Mouse (Mus musculus) layer of hippocampus, postnatal 10 days (tissue): ENCODE results near the gene Cadm1. TPM values are rescaled to one million over a fixed set of nuclear protein-coding genes. Genes with fewer than 3 reads are reported as not detected.

Source experiments
- DNase-seq, 2 experiments: peaks; one replicate each; pipeline ENCODE4 v3.0.0; 2021; ENCODE audit warnings: low spot score in 2 of 2
- total RNA-seq, 2 experiments: library from RNA; stranded (reverse); gene quantifications; 2 replicates each; pipeline ENCODE4 v1.2.3; 2021

Cadm1 gene
- total RNA-seq, 2 experiments from 2014 or later = 300 to 315 TPM

DNA sequence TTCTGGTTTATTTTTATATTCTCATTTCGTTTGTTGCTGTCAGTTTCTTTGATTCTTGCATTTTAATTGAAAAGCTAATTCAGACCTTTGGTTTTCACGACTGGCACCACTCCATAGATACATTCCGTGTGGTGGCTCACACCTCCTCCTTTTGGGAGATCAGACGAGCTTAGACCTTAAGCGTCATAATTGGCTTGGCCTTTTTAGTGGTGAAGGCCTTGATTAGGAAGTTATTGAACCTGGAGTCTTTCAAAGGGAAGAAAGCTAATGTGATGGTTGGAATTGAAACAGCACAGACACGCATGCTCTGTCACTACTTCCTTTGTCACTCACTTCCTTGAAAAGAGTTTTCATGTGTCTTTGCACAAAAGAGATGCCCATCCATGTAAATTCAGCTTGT lies 249.3 kb downstream of the Cadm1 start:
- no peak for DNase-seq

DNA sequence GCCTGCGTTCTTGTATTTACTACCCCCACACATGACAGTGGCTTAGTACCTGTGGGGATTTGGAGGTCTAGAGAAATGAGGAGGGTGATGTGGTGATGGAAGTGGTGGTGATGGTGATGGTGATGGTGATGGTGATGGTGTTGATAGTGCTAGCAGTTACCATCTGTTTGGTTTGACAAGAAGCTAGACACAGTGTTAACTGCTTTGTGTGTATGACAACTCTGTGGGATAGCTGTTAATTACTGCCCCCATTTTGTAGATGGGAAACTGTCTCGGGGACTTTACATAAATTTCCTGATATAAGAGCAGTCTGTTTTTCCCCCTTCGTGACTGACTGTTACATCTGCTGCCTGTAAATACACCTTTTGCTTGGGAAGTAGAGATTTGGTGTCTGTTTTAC lies 256.7 kb downstream of the Cadm1 start:
- DNase-seq = no peak

DNA sequence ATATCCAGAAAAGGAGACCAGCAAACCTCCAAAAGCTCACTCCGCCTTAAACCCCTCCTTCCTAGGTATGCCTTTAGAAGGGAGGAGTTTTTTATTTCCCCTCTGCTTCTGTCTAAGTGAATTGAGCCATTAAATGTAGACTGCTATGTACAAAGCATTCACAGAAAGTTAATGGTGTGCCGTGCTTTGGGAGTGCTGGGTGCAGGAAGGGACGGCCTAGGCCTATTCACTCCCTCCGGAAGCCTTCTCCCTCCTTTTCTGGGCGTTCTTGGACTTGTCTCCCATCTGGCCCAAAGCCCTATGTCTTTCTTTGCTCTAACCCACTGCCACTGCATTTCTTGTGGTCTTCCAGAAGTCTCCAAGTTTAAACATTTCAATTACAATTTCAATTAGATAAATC lies 268.5 kb downstream of the Cadm1 start:
- DNase-seq = no peak

DNA sequence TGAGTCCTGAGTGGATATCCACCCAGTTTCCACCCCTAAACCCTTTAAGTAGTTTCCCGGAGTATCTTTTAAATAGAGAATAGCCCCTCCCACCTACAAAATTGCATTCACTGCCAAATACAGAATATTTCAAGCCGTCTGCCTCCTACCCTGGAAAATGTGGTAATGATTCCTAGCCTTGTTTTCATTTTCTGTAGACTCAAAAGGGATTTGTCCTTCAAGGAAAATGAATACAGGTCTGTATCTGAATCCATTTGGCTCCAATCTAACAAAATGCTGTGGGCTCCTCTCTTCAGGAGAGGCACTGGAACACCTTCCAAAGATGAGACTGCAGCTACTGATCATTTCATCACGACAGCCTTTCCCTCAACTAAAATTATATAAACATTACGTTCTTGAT lies 271.3 kb downstream of the Cadm1 start:
- DNase-seq = no peak

DNA sequence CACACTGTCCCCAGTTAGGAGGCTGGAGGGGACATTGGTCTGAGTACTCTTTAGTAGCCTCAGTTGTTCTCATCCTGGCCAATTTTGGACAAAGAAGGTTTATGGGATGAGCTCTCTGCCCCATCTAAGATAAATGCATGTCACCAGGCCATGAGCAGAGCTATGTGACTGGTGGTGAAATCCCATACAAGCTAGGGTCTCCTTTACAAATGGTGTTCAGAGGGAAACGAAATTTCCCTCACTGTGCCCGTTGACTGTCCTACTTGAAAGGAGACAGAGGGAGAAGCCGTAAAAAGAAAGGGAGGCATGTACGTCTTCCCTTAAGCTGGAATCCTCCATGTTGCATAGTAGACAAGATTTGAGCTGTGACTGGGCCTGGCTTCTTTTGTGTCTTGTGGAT lies 272.6 kb downstream of the Cadm1 start:
- no peak for DNase-seq

DNA sequence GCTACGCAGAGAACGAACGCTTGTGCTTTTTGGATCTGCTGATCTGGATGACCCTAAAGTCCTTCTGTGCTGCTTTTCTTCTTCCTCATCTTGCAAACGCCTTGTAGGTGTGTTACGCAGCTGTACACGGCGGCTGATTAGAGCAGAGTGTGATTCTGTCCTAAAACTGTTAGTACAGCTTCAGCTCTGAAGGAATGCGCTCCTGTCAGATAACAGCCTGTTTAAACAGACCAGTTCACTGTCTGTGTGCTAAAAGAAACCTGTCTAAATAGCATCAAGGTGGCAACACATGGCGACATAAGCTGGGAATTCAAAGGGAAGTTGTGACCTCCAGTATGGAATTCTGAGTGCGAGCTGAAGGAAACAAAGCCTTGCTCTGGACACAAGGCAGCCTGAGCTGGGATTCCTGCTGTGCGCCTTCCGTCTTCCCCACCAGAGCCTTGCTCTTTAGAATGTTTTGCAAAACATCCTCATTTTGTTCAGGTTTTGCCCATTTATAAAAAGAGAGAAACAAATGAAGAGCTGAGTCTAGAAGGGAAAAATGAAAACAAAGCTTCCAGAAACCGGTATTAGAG lies 273.6 kb downstream of the Cadm1 start:
- DNase-seq = no peak

DNA sequence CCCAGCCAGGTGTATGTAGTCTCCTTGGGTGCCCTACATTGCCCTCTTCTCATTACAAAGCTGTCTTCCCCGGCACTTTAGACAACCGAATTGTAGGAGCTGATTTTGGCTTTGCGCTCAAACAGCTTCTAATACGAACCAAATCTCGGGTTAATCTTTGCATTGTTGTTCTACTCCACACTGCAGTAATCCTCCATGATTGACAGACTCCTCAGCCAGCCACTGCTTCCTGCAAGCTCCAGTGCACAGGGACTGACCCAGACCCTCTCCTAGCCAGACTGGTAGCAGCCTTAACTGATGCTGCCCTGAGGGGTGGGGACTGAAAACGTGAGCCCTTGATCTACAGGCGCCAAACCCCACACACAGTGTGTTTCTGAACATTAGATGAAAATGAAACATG lies 275.7 kb downstream of the Cadm1 start:
- no peak for DNase-seq

DNA sequence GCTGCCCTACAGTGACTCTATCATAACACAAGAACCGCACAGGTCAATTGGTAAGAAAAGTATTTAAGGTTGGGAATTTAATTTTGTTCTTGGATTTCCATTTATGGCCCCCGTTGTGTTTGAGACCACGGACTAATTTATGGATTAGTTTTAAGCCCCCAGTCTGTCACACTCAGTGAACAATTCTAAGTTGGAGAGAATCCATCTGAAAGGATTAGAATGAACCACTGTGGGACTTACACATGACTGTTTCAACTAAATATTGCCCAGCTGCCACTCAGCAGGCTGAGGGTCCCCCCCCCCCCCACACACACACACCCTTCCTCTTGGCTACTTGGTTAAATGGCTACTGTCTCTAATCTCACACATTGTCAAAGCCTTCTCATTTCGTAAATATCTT lies 295.7 kb downstream of the Cadm1 start:
- no peak for DNase-seq

DNA sequence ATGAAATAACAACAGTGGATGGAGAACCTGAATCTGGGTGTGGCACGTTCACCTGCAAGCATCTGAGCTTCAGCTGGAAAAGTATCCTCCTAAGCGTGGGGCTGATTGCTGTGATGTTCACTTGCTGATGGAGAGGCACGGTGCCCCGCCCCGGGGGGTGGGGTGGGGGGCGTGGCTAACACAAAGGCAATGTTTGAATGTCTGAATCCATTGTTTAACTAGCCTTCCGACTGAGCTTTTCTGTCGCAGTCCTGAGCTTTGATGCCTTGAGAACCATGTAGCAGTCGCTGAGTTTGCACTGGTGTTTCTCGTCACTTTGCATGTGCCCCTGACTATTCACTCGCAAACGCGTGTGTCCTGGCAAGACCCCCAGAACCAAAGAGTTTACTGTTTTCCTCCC lies 298.8 kb downstream of the Cadm1 start:
- DNase-seq = peak in 1 of 2 experiments; percentile 53

DNA sequence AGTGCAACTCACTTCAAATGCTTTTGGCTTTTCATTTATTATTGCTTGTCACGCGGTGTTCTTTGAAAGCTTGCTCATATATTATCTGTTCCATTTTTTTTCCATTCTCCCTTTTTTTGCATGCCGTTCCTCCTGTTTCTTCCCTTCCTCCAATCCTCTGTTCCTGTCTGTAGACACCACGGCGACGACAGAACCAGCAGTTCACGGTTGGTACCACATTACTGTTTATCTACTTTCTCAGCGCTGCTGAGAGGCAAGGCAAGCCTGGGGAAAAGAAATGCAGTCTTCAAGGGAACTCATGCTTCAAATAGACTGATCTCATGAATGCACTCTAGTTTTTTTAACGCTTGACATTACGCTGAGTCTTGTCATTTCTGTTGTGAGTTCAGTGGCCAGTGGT lies 299.2 kb downstream of the Cadm1 start:
- DNase-seq = no peak

DNA sequence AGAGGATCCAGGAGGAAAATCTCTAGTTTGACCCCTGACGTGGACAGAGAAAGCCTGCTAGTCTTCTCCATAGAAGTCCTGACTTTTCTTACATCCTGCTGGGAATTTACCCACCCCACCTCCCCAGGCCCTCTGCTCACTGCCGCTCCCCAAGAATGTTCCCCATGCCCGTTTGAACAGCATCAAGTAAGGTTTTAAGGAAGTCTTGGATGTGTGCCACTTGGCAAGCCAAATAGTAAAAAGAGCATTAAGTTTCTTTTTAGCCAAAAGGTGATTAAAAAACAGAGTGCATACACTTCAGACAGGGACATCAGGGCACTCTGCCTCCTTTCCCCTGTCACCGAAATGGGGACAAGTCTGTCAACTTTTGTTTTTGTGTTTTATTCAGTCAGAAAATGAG lies 299.9 kb downstream of the Cadm1 start:
- no peak for DNase-seq

DNA sequence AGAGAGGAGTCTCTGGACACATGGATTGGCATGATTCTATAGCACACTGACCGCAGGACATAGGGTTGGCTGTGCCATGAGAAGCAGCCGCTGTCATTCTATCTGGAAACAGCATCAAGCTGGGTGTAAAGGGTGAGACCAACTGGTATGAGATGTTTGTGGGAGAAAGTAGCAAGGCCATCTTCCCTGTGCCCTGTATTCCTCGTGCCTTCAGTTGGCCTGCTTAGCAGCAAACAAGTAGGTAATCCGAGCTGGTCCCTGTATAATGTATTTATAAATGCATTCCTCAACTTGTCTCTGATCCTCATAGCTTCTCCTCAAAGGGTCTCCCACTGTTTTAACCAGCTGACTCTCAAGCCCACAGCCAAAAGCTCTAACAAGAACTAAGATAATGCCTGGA lies 301.4 kb downstream of the Cadm1 start:
- DNase-seq = no peak

DNA sequence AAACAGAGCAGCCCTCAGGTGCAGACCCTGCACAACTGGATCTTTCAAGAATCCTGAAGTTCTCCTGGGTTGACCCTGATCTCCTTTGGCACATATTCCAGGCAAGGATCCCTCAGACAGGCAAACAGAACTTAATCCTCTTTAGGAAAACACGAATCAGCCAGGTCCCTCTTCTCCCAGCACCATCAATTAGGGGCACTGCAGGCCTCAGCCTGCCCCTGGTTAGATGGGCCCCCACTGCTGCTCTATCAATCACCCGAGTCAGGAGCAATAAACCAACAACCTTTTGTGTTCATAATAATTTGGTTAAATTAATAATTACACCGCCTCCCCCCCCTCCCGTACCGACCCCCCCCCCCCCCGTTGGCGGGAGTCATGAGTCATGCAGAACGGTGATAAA lies 308.2 kb downstream of the Cadm1 start:
- DNase-seq = no peak

DNA sequence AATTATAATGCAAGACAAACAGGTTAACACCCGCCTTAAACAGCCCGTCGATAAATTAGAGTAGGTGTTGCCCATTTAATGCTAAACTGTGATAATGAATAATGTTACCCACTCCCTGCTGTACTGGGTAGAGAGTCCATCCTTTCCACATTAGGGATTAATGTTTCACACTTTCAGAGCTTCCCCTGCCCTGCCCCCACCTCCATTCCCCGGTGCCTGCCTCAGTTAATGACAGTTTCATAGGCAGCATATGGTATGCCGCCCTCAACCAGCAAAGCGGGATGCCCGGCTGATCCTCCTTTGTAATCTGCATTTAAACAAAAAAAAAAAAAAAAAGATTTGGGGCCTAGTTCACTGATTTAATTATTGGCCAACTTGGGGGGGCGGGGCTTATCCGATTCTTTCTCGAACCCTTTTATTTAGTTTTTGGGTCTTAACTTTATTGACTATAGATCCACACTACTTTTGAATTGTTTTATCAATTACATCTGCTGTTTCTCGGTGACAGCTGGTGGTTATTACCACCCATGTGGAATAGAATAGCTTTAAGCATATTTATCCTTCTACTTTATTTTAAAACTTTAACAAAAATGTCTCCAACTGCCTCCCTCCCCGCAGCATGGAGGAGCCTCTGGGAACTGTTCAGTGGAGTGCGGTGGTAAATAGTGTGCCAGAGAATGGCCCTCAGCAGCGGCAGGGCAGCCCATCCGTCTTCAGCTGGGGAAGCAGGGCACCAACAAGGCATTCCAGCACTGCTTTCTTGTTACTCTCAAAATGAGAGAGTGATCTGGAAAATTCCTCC lies 309.1 kb downstream of the Cadm1 start:
- no peak for DNase-seq

DNA sequence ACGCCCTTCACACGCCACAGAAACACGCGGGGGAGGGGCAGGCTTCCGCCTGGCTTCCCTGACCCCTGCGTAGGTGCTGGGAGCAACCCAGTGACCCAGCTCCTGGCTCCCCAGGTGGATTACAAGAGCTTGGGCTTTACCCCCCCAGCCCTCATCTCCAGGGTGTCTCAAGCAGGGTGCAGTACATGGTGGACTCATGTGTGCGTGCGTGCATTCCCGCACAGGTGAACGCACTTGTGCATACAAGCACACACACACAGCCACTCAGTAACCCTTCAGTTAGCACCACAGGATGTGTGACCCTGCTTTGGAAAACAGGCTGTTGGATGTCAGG lies 309.7 kb downstream of the Cadm1 start:
- no peak for DNase-seq

DNA sequence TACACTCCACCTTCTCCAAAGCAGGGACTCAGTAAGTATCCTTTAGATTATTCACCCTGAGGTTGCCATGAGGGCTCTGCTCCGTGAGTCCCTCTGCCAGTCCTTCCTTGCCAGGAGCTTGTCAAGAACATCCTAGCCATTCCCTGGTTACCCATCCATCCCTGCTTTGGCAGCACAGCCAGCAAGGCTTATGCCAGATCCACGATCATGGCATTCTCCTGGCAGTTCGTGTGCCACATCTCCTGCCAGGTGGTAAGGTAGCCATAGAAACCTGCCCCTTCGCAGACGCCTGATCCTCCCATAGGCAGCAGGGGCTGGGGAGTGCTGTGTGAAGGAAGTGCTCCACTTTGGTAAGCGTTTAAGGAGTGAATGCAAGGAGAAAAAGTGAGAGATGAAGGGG lies 313.4 kb downstream of the Cadm1 start:
- no peak for DNase-seq

DNA sequence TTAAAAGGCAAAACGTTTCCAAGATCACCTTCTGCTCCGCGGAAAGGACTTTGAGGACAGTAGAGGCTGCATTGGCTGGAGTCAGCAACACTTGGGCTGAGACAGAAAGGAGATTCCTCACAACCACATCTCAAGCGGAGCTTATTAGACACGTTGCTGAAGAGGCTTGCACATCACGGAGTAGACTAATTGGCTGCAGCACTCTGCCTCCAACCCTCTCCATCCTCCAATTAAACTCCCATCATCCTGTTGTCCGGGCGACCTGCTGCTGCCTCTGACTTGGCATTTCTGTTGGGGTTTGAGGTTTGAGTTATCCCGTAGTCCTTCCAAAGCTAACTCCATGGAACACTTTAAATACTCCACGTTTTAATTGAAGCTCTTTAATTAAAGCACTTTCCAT lies 316.3 kb downstream of the Cadm1 start:
- no peak for DNase-seq

DNA sequence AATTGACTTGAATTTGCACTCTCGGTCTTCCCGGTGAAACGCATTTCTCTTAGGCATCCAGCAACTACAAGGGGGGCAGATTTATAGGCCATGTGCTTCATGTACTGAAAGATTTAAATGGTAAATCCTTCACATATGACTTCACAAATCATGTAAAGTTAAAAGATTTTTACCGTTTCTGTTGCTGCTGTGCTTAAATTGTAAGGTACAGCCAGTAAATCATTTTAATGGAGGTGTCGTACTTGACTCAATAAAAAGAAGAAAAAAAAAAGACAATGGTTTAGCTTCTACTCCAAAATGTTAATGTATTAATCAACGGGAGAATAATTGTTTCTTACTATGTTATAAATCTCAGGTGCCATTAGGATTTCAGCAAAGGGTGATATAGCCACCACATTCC lies 317.0 kb downstream of the Cadm1 start:
- no peak for DNase-seq

DNA sequence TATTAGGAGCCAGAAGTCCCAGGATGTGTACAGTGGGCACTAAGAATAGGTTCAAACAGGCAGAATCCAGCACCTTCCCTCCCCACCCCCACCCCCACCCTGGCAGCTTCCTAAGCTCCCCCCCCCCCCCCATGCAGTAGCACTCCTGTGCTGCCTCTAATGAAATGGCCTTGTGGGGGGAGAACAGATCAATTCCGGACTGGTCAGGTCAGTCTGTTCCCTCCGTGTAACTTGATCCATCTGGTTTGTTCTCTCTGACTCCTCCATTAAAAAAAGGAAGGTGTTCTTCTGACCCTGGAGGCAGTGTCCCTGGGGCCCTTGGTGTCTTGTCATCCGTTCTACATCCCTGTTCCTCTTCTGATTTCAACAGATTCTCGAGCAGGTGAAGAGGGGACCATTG lies 317.8 kb downstream of the Cadm1 start:
- DNase-seq = no peak

DNA sequence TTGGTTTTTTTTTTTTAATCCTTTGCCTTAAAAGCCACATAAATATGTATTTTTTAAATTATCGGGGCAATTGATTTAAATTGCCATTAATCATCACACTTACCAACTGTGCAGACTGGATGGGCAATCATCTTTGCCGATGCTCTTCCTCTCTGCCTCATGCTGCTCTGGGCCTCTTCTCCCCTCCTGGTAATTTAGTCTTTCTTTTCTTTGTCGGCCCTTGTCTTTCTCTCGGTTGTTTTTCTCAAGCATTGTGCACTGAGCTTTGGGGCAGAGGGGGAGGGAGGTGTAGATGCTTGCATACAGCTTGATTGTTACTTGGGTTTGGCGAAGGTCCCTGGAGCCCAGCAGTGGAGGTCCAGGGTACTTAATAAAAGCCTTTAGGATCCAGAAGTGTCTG lies 318.8 kb downstream of the Cadm1 start:
- DNase-seq = no peak

DNA sequence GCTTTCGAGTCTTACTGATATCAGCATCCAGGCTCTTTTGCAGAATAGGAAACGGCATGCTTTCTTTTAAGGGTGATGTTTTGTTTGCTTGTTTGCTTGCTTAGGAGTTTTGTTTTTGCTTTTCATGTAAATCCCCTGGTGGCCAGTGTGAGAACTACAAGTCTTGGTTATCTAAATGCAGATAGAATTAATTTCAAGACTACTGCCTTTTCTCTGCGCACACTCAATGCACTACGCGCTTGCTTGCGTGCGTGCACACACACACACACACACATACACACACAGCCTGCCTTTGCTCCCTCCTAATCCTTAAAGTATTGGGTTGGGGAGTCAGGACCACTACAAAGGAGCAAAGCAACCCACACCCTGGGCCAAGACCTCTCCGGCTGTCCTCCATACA lies 326.3 kb downstream of the Cadm1 start:
- peak; percentile 43 to 50 for DNase-seq

DNA sequence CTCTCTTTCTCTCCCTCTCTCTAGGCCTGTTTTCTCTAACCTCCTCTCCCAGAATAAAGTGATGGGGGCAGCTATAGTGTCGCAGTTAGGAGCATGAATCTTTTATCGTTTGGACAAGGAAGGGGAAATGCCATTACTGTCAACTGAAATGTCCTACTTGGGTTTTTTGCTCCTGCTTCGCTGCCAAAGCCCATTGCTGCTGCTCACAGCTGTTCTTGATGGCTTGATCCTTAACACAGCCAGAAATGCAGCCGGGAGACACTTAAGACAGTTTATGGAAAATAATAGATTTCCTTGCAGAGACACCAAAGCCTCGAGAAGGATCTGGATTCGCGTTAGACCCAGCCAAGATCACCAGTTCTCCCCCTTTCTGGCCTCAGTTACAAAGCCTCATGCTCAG lies 327.3 kb downstream of the Cadm1 start:
- no peak for DNase-seq

DNA sequence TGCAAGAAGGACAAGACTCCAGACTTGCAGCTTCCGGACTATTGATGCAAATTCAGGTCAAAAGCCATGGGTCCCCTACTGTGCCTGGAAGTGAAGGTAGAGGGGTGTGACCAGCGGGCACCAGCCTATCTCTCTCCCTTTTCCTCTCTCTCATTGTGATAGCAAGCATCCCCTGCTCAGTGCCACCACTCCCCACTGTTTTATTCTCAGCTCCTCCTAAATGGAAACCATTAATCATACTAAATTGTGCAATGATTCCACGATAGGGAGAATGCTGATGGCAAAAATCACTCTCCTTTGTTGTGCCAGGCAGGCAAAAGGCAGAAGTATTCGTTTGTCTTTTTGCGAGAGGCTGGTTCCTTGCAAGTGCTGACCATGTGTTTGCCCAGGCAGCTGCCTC lies 328.2 kb downstream of the Cadm1 start:
- no peak for DNase-seq
